ENCODE assay signal across 8 mouse cellular contexts in the genomic region with DNA sequence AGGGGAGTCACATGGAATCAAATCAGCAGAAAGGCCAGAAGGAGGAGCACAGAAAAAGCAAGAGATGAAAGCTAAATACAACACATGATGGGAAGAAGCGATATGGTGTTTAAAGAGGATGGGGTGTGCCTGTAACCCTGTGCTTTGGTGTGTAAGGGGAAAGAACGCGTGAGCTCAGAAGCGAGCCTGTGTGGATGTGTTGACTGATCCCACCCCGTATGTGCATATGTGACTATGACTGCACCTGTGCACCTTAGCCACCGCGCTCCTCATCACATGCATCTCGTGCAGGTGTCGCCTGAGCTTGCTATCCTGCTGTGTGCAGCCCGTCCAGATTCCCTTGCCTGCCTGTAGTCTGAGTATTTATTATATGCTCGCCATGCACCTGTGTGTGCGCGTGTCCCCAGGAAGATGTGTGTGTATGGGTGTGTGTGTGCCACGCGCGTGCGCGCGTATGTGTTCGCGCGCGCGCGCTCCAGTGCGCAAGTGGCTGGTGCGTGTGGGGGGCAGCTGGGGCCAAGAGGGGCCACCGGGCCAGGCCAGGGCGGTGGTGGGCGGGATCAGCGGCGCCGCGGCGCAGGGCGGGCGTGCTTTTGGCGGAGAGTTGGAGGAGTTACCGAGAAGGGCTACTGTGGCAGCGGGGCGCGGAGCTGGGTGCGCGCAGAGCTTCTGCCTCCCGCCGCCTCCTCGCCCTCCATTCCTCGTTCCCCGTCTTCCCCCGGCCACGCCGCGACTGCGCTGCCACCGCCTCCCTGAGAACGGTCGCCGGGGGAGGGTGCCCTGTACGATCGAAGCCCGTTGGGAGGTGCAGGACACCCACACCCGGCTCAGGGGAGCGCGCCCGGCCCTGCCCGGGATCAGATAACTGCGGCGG. TPM values are rescaled to one million over a fixed set of nuclear protein-coding genes. Genes with fewer than 3 reads are reported as not detected.
DNase-seq lines count a peak whose midpoint lies in the region; ATAC-seq lines count a peak whose summit lies in the region.
"Had no signal": no experiment of that assay in that cellular context is flagged by ENCODE, and none has a peak within 500 bp of the region (broad histone marks: within the 10 kb centered on the region; RNA-seq: fewer than 3 reads in every experiment).

No protein-coding gene starts in this region.

- no peak overlapping the region for H3K27ac ChIP-seq in forebrain, embryonic 11.5 days (ENCODE audit: low read depth, low read length)
- H3K27ac ChIP-seq in limb, embryonic 11.5 days (replicated peaks; ENCODE audit: low read depth, low read length), result no peak overlapping the region

- peak overlapping the region; percentile 42 for H3K4me3 ChIP-seq in forebrain, embryonic 11.5 days (ENCODE audit: low read depth, low read length)
- H3K4me3 ChIP-seq in limb, embryonic 11.5 days (ENCODE audit: low read depth, low read length), result peak overlapping the region; percentile 60

- no peaks in the 10 kb centered on the region for H3K9me3 ChIP-seq in forebrain, embryonic 11.5 days (ENCODE audit: control insufficient read depth, low read length)
- H3K9me3 ChIP-seq in limb, embryonic 11.5 days (ENCODE audit: control insufficient read depth, low read length), result no peaks in the 10 kb centered on the region

- no peak for ATAC-seq in forebrain, embryonic 11.5 days (replicated peaks; ENCODE audit: low FRiP score)
- ATAC-seq in limb, embryonic 11.5 days (ENCODE audit: insufficient number of reproducible peaks, low FRiP score, low TSS enrichment, low read depth), result no peak
- no peak for ATAC-seq in erythroid progenitor cell, adult 5-6 weeks (replicated peaks; ENCODE audit: low FRiP score, poor library complexity, severe bottlenecking)

- peaks cover 10% of the 10 kb centered on the region for H3K4me1 ChIP-seq in forebrain, embryonic 11.5 days (replicated peaks; ENCODE audit: control insufficient read depth, insufficient read depth, low read length)
- peaks cover 13% of the 10 kb centered on the region for H3K4me1 ChIP-seq in limb, embryonic 11.5 days (ENCODE audit: control insufficient read depth, insufficient read depth, low read length)

- DNase-seq in ES-CJ7 (ENCODE audit: low read depth, low spot score) (peak; percentile 51), WW6 (ENCODE audit: low read depth, low spot score) (peak; percentile 45)
- no peak for DNase-seq in forebrain, embryonic 11.5 days (ENCODE audit: low spot score)
- peak; percentile 58 for DNase-seq in heart, postnatal 4 days
- peak; percentile 54 for DNase-seq in limb, embryonic 11.5 days (ENCODE audit: low spot score)
- DNase-seq in right cerebral cortex, adult 2 months (ENCODE audit: low spot score in 2 of 2), result peak; percentile 54 to 68

- peak overlapping the region; percentile 88 for H3K4me2 ChIP-seq in forebrain, embryonic 11.5 days (ENCODE audit: low read depth, low read length, severe bottlenecking)
- peak overlapping the region; percentile 99 for H3K4me2 ChIP-seq in limb, embryonic 11.5 days (ENCODE audit: low read depth, severe bottlenecking)

- peaks cover 44% of the 10 kb centered on the region for H3K27me3 ChIP-seq in forebrain, embryonic 11.5 days (ENCODE audit: control insufficient read depth, insufficient read depth, low read length)
- H3K27me3 ChIP-seq in limb, embryonic 11.5 days (ENCODE audit: control insufficient read depth, insufficient read depth, low read length), result peaks cover 49% of the 10 kb centered on the region

- WGBS in forebrain, embryonic 11.5 days, result under 1% methylated on average over 67 of the region's 68 CpGs
- WGBS in limb, embryonic 11.5 days, result 2% methylated on average over 63 of the region's 68 CpGs

- H3K9ac ChIP-seq in forebrain, embryonic 11.5 days (ENCODE audit: low read length), result no peak overlapping the region
- no peak overlapping the region for H3K9ac ChIP-seq in limb, embryonic 11.5 days (ENCODE audit: low read length)

- no peaks in the 10 kb centered on the region for H3K36me3 ChIP-seq in forebrain, embryonic 11.5 days (ENCODE audit: control insufficient read depth, insufficient read depth, low read length)
- no peaks in the 10 kb centered on the region for H3K36me3 ChIP-seq in limb, embryonic 11.5 days (ENCODE audit: control insufficient read depth, insufficient read depth, low read length)

RNA-seq across cellular contexts. Expression of a gene that starts 0.5 kb away (rescaled TPM):
- 0.16 TPM in 1 of 2 replicates, not detected in the other for polyA plus RNA-seq in forebrain, embryonic 11.5 days (2014; fragmentation: Nextera tagmentation; extraction: Ambion mirVana)
- 10 to 100 TPM; 18.3 to 21.0 TPM for total RNA-seq in heart, postnatal 4 days (2021)
- 0.08 TPM in 1 of 2 replicates, not detected in the other for polyA plus RNA-seq in limb, embryonic 11.5 days (2014; fragmentation: Nextera tagmentation; extraction: Ambion mirVana)
- total RNA-seq in erythroid progenitor cell, adult 5-6 weeks (2015; ENCODE audit: low replicate concordance), result not detected in 2 replicates
- not detected in 2 replicates for total RNA-seq in erythroid progenitor cell, adult 5-6 weeks (2017; ENCODE audit: low replicate concordance)
- total RNA-seq: liver, adult 2 months had no signal
- polyA plus RNA-seq: liver, adult 2 months had no signal

Comparison
In these comparisons a context has a peak if more than half of its experiments do, and no peak if none do; other contexts are left out.
1. RNA of a gene that starts 0.5 kb away (total RNA-seq): 18.3 to 21.0 TPM in heart, postnatal 4 days; not detected in erythroid progenitor cell, adult 5-6 weeks; every median in the first group is over 10 times any median in the second.